Mouse (Mus musculus): ENCODE measurements around the gene Gm20716. TPM values are rescaled to one million over a fixed set of nuclear protein-coding genes. Genes with fewer than 3 reads are reported as not detected.

Gene Gm20716
- polyA plus RNA-seq, 1 experiment = 46.6 TPM

DNA sequence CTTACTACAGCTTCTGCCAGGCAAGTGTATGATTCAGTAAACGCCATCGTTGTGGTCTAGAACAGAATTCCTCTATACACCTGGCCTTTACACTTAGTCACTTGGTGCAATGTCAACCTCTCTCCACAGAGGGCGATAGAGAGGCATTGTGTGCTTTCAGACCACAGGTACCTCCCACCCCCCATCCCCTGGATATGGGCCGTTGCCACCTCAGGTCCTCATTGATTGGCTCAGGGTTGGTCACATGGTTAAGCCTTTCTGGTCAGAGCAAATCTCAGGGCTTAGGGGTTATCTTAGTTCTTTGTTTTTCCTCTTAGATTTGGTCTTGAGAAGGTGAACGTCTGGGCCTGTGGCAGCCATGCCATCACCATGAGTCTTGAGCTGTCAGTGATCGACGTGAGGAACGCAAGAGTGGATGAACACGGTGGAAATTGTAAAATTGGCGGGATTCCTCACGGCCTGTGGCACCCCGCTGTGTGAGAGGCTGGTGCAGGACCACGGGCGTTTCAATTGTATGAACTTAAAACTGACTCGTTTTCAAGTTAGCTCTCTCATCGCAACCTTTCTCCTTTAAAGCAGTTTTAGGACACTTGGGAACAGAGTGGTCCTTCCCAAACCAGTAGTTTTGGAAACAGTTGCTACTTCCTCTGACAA, 22.6 kb upstream of the Gm20716 start:
- peak; percentile 28; the same call in 1 of the 2 replicates for TF ChIP-seq CTCF (IDR thresholded peaks at IDR 0.05; ENCODE audit: borderline replicate concordance, insufficient read depth, low read length)
- no peak for TF ChIP-seq POLR2A (IDR thresholded peaks at IDR 0.05; ENCODE audit: low read depth, low read length)
- Histone ChIP-seq H3K4me3 (ENCODE audit: insufficient read depth, low read length) (no peak overlapping the region), H3K27ac (ENCODE audit: insufficient read depth, low read length) (no peak overlapping the region), H3K4me1 (ENCODE audit: control insufficient read depth, insufficient read depth, low read length) (no peaks in the 10 kb centered on the region)

DNA sequence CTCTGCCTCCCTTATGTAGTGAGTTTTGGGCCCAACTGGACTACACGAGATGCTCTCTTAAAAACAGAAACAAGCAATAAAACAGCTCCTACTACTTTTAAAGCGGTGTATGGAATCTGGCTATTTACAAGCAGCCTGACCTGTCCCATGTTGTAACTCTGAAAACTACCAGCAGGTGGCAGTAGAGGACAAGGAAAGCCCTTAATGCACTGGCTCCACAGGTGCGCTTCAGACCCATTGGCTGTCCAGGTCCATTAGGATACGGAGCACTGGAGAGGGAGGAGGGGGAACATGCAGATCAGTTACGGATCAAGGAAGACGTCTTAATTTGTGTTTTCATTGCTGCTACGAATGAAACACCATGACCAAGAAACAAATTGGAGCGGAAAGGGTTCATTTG, 20.1 kb upstream of the Gm20716 start:
- H3K27ac ChIP-seq (ENCODE audit: insufficient read depth, low read length) = no peak overlapping the region
- no peak for TF ChIP-seq POLR2A (IDR thresholded peaks at IDR 0.05; ENCODE audit: low read depth, low read length)
- peak; percentile 80 for TF ChIP-seq CTCF (IDR thresholded peaks at IDR 0.05; ENCODE audit: borderline replicate concordance, insufficient read depth, low read length)
- no peak overlapping the region for H3K4me3 ChIP-seq (ENCODE audit: insufficient read depth, low read length)

DNA sequence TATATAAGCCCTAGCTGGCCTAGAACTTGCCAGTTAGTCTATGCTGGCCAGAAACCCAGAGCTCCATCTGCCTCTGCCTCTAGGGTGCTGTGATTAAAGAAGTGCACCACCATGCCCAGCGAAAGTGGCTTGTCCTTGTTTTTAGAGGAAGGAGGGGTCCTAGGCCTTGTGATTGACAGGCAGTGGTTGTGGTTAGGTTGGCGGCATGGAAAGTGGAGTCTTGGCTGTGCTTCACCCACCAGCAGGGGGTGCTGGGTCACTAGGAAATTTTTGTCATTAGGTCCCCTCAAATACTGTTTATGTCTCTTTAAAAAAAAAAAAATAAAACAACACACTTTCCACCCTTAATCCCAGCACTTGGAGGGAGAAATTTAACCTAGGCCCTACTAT, 18.7 kb upstream of the Gm20716 start:
- TF ChIP-seq CTCF (IDR thresholded peaks at IDR 0.05; ENCODE audit: borderline replicate concordance, insufficient read depth, low read length) = no peak
- TF ChIP-seq POLR2A (IDR thresholded peaks at IDR 0.05; ENCODE audit: low read depth, low read length) = no peak
- no peak overlapping the region for H3K4me3 ChIP-seq (ENCODE audit: insufficient read depth, low read length)
- H3K4me1 ChIP-seq (ENCODE audit: control insufficient read depth, insufficient read depth, low read length) = no peaks in the 10 kb centered on the region
- no peak overlapping the region for H3K27ac ChIP-seq (ENCODE audit: insufficient read depth, low read length)

More for the DNA sequence above, 20.1 kb upstream of the Gm20716 start:
- H3K4me1 ChIP-seq (ENCODE audit: control insufficient read depth, insufficient read depth, low read length) = no peaks in the 10 kb centered on the region

DNA sequence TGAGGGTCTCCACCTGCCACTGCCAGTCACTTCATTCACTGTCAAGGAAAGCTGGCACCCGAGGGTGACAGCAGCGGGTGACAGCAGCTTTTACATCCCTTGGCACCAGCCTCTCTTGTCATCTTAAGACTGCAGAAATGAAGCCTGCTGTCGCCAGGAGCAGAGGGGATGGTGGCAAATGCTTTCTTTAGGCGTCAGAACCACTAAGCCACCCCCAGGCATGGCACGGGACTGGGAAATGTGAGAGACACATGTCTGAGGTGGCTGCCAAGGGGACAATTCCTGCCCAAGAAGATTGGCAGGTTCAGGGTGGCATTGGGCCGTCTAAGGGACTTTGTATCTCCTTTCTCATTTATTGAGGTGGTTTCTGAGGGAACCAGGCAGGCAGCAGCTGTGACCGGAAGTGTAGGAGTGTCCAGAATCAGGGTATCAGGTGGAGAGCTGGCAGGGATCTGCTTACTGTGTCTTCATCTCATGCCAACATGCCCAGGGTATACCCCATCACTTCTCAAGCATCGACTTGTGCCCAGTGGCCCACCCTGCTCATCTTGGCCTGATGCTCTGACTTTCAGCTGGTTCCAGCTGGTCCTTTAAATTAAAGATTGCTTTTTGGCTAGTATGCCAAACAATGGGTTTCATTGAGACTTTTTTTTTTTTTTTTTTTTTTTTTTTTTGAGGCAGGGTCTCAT, 18.1 kb upstream of the Gm20716 start:
- Histone ChIP-seq H3K27ac (ENCODE audit: insufficient read depth, low read length) (no peak overlapping the region), H3K4me1 (ENCODE audit: control insufficient read depth, insufficient read depth, low read length) (no peaks in the 10 kb centered on the region), H3K4me3 (ENCODE audit: insufficient read depth, low read length) (no peak overlapping the region)
- TF ChIP-seq CTCF (IDR thresholded peaks at IDR 0.05; ENCODE audit: borderline replicate concordance, insufficient read depth, low read length) = no peak

DNA sequence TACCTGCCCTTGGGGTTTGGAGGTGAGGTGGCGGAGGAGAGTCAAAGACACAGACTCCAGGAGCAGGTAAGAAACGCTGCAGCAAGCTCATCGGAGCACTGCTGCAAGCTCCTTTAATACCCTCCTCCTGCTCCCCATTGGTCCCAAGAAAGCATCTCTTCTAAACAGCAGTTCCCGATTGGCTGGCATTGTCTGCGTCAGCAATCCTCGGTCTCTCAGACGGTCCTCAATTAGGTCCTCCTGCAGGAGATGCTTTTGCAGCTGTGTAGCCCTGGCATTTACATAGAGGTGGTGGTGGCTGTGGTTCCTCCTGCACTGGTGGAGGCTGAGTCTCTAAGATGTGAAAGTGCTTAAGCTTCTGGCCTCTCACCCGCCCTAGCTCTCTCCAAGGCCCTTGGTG, 15.4 kb upstream of the Gm20716 start:
- Histone ChIP-seq H3K4me3 (ENCODE audit: insufficient read depth, low read length) (no peak overlapping the region), H3K27ac (ENCODE audit: insufficient read depth, low read length) (no peak overlapping the region), H3K4me1 (ENCODE audit: control insufficient read depth, insufficient read depth, low read length) (no peaks in the 10 kb centered on the region)
- TF ChIP-seq CTCF (IDR thresholded peaks at IDR 0.05; ENCODE audit: borderline replicate concordance, insufficient read depth, low read length) (no peak), POLR2A (IDR thresholded peaks at IDR 0.05; ENCODE audit: low read depth, low read length) (no peak)

DNA sequence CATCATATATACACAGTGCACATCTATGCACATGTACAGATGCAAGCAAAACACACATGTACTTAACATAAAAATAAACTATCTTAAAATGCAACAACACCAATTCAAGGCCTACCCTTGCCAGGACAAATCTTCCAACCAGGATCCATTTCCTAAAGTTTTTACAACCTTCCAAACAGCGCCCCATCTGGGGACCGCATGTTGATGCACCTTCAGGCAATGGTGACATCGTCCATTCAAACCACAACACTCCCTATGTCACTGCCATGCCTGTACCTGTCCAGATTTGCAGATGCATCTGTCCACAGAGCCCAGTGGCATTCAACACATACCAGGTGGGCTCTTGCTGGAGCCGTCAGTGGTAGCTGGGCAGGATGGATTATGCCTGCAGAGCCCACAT, 13.1 kb upstream of the Gm20716 start:
- H3K4me1 ChIP-seq (ENCODE audit: control insufficient read depth, insufficient read depth, low read length) = no peaks in the 10 kb centered on the region
- H3K4me3 ChIP-seq (ENCODE audit: insufficient read depth, low read length) = no peak overlapping the region
- TF ChIP-seq CTCF (IDR thresholded peaks at IDR 0.05; ENCODE audit: borderline replicate concordance, insufficient read depth, low read length) (no peak), POLR2A (IDR thresholded peaks at IDR 0.05; ENCODE audit: low read depth, low read length) (no peak)
- no peak overlapping the region for H3K27ac ChIP-seq (ENCODE audit: insufficient read depth, low read length)

DNA sequence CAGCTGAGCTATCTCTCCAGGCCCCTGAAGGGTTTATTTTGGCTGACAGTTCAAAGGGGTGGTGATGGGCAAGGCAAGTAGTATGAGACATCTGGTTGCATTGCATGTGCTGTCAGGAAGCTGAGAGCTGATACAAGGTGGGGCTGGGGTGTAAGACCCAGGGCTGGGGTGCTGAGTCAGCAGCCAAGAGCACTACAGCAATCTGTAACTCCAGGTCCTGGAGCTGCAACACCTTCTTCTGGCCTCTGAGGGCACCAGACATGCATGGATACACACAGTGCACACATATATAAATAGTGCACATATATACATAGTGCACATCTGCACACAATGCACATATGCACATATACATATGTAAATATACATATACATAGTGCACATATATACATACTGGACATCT, 12.7 kb upstream of the Gm20716 start:
- no peak overlapping the region for H3K27ac ChIP-seq (ENCODE audit: insufficient read depth, low read length)
- H3K4me1 ChIP-seq (ENCODE audit: control insufficient read depth, insufficient read depth, low read length) = no peaks in the 10 kb centered on the region
- TF ChIP-seq POLR2A (IDR thresholded peaks at IDR 0.05; ENCODE audit: low read depth, low read length) = no peak
- TF ChIP-seq CTCF (IDR thresholded peaks at IDR 0.05; ENCODE audit: borderline replicate concordance, insufficient read depth, low read length) = no peak
- H3K4me3 ChIP-seq (ENCODE audit: insufficient read depth, low read length) = no peak overlapping the region

DNA sequence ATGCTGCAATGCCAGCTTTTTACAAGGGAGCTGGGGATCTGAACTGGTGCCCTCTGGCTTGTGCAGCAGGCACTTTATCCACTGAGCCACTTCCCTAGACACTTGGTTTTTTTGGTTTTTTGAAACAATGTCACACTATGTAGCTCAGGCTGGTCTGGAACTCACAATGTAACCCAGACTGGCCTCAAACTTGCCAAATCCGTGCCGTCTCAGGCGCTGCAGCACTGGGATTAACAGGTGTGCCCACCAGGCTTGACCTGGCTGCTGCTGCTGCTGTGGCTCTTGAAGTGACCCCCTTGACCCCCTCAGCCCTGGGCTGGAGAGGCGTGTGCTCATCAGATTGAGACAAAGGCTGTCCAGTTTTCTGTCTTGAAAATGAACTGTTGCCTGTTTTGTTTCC, 8.2 kb upstream of the Gm20716 start:
- no peaks in the 10 kb centered on the region for H3K4me1 ChIP-seq (ENCODE audit: control insufficient read depth, insufficient read depth, low read length)
- no peak overlapping the region for H3K27ac ChIP-seq (ENCODE audit: insufficient read depth, low read length)
- H3K4me3 ChIP-seq (ENCODE audit: insufficient read depth, low read length) = no peak overlapping the region
- TF ChIP-seq CTCF (IDR thresholded peaks at IDR 0.05; ENCODE audit: borderline replicate concordance, insufficient read depth, low read length) = no peak
- TF ChIP-seq POLR2A (IDR thresholded peaks at IDR 0.05; ENCODE audit: low read depth, low read length) = no peak

DNA sequence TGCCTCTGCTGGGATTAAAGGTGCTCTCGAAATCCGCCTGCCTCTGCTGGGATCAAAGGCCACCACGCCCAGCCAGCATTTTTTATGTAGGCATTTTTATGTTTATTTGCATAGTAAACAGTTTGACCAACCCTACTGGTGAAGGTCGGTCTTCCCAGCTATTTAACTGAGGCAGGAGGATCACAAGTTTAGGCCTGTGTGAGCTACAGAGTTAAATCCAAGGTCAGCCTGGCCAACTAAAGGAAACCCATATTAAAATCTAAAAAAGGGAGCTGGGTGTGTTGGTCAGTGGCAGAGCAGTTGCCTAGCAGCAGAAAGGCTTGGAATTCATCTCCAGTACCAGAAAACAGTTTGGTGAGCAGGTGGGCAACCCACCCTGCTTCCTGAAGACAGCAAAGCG, 3.1 kb upstream of the Gm20716 start:
- Histone ChIP-seq H3K27ac (ENCODE audit: insufficient read depth, low read length) (no peak overlapping the region), H3K4me3 (ENCODE audit: insufficient read depth, low read length) (no peak overlapping the region), H3K4me1 (ENCODE audit: control insufficient read depth, insufficient read depth, low read length) (no peaks in the 10 kb centered on the region)
- no peak for TF ChIP-seq CTCF (IDR thresholded peaks at IDR 0.05; ENCODE audit: borderline replicate concordance, insufficient read depth, low read length)
- TF ChIP-seq POLR2A (IDR thresholded peaks at IDR 0.05; ENCODE audit: low read depth, low read length) = no peak

DNA sequence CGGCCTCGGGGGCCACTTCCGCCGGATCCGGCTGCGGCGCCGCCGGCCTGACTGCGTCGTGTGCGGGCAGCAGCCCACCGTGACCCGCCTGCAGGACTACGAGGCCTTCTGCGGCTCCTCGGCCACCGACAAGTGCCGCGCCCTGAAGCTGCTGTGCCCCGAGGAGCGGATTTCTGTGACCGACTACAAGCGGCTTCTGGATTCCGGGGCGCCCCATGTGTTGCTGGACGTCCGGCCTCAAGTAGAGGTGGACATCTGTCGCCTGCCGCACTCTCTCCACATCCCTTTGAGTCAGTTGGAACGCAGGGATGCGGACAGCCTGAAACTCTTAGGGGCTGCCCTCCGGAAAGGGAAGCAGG, 1.3 kb upstream of the Gm20716 start:
- Histone ChIP-seq H3K4me1 (ENCODE audit: control insufficient read depth, insufficient read depth, low read length) (peaks cover 6% of the 10 kb centered on the region; the same call in 1 of the 2 replicates), H3K4me3 (ENCODE audit: insufficient read depth, low read length) (peak overlapping the region; percentile 78; the same call in 1 of the 2 replicates), H3K27ac (ENCODE audit: insufficient read depth, low read length) (no peak overlapping the region)
- no peak for TF ChIP-seq POLR2A (IDR thresholded peaks at IDR 0.05; ENCODE audit: low read depth, low read length)
- TF ChIP-seq CTCF (IDR thresholded peaks at IDR 0.05; ENCODE audit: borderline replicate concordance, insufficient read depth, low read length) = no peak

All from embryonic fibroblast, embryonic 13.5 days (primary cell).